Mouse (Mus musculus): ENCODE data around the gene Grik1. TPM values are rescaled to one million over a fixed set of nuclear protein-coding genes. Genes with fewer than 3 reads are reported as not detected.

The Grik1 gene
- polyA plus RNA-seq, 1 experiment, result not detected

- WGBS, result 79% methylated on average over 9 of the region's 9 CpGs
Measured at GRCm38 (mm10) chr16:87902049-87902448, 388.0 kb downstream of the Grik1 start.

GRCm38 (mm10) chr16:87901189-87901588, 388.9 kb downstream of the Grik1 start:
- H3K27ac ChIP-seq (ENCODE audit: insufficient read depth, low read depth, low read length), result no peak overlapping the region
- 100% methylated on average over 2 of the region's 2 CpGs for WGBS
- TF ChIP-seq POLR2A (IDR thresholded peaks at IDR 0.05; ENCODE audit: insufficient read depth, low read depth, low read length) (no peak), CTCF (IDR thresholded peaks at IDR 0.05; ENCODE audit: insufficient read depth, low read depth, low read length) (no peak)

More at GRCm38 (mm10) chr16:87902049-87902448, 388.0 kb downstream of the Grik1 start:
- no peak for TF ChIP-seq CTCF (IDR thresholded peaks at IDR 0.05; ENCODE audit: insufficient read depth, low read depth, low read length)
- TF ChIP-seq POLR2A (IDR thresholded peaks at IDR 0.05; ENCODE audit: insufficient read depth, low read depth, low read length), result no peak
- Histone ChIP-seq H3K4me3 (ENCODE audit: insufficient read depth, low read depth, low read length) (no peak overlapping the region), H3K4me1 (ENCODE audit: control insufficient read depth, insufficient read depth, low read length) (no peaks in the 10 kb centered on the region), H3K27ac (ENCODE audit: insufficient read depth, low read depth, low read length) (no peak overlapping the region)

GRCm38 (mm10) chr16:87875927-87876326, 414.1 kb downstream of the Grik1 start:
- 95% methylated on average over 2 of the region's 2 CpGs for WGBS
- H3K4me1 ChIP-seq (ENCODE audit: control insufficient read depth, insufficient read depth, low read length), result no peaks in the 10 kb centered on the region
- no peak overlapping the region for H3K27ac ChIP-seq (ENCODE audit: insufficient read depth, low read depth, low read length)
- TF ChIP-seq CTCF (IDR thresholded peaks at IDR 0.05; ENCODE audit: insufficient read depth, low read depth, low read length) (no peak), POLR2A (IDR thresholded peaks at IDR 0.05; ENCODE audit: insufficient read depth, low read depth, low read length) (no peak)
- no peak overlapping the region for H3K4me3 ChIP-seq (ENCODE audit: insufficient read depth, low read depth, low read length)

More at GRCm38 (mm10) chr16:87901189-87901588, 388.9 kb downstream of the Grik1 start:
- no peak overlapping the region for H3K4me3 ChIP-seq (ENCODE audit: insufficient read depth, low read depth, low read length)
- H3K4me1 ChIP-seq (ENCODE audit: control insufficient read depth, insufficient read depth, low read length), result no peaks in the 10 kb centered on the region

- TF ChIP-seq POLR2A (IDR thresholded peaks at IDR 0.05; ENCODE audit: insufficient read depth, low read depth, low read length), result no peak
- TF ChIP-seq CTCF (IDR thresholded peaks at IDR 0.05; ENCODE audit: insufficient read depth, low read depth, low read length), result no peak
- no peak overlapping the region for H3K27ac ChIP-seq (ENCODE audit: insufficient read depth, low read depth, low read length)
- 32% methylated on average over 6 of the region's 6 CpGs for WGBS
- H3K4me1 ChIP-seq (ENCODE audit: control insufficient read depth, insufficient read depth, low read length), result no peaks in the 10 kb centered on the region
- no peak overlapping the region for H3K4me3 ChIP-seq (ENCODE audit: insufficient read depth, low read depth, low read length)
Measured at GRCm38 (mm10) chr16:87864526-87864925, 425.5 kb downstream of the Grik1 start.

- 52% methylated on average over 1 of the region's 1 CpGs for WGBS
- Histone ChIP-seq H3K4me1 (ENCODE audit: control insufficient read depth, insufficient read depth, low read length) (no peaks in the 10 kb centered on the region), H3K4me3 (ENCODE audit: insufficient read depth, low read depth, low read length) (no peak overlapping the region), H3K27ac (ENCODE audit: insufficient read depth, low read depth, low read length) (no peak overlapping the region)
- TF ChIP-seq CTCF (IDR thresholded peaks at IDR 0.05; ENCODE audit: insufficient read depth, low read depth, low read length), result no peak
- no peak for TF ChIP-seq POLR2A (IDR thresholded peaks at IDR 0.05; ENCODE audit: insufficient read depth, low read depth, low read length)
Measured at GRCm38 (mm10) chr16:87861722-87862121, 428.3 kb downstream of the Grik1 start.

GRCm38 (mm10) chr16:87853451-87854085, 436.5 kb downstream of the Grik1 start:
- no peak for TF ChIP-seq POLR2A (IDR thresholded peaks at IDR 0.05; ENCODE audit: insufficient read depth, low read depth, low read length)
- no peak for TF ChIP-seq CTCF (IDR thresholded peaks at IDR 0.05; ENCODE audit: insufficient read depth, low read depth, low read length)
- no peaks in the 10 kb centered on the region for H3K4me1 ChIP-seq (ENCODE audit: control insufficient read depth, insufficient read depth, low read length)
- 92% methylated on average over 3 of the region's 3 CpGs for WGBS
- no peak overlapping the region for H3K4me3 ChIP-seq (ENCODE audit: insufficient read depth, low read depth, low read length)
- no peak overlapping the region for H3K27ac ChIP-seq (ENCODE audit: insufficient read depth, low read depth, low read length)

GRCm38 (mm10) chr16:87851550-87851949, 438.5 kb downstream of the Grik1 start:
- 64% methylated on average over 2 of the region's 2 CpGs for WGBS
- TF ChIP-seq POLR2A (IDR thresholded peaks at IDR 0.05; ENCODE audit: insufficient read depth, low read depth, low read length) (no peak), CTCF (IDR thresholded peaks at IDR 0.05; ENCODE audit: insufficient read depth, low read depth, low read length) (no peak)
- Histone ChIP-seq H3K27ac (ENCODE audit: insufficient read depth, low read depth, low read length) (no peak overlapping the region), H3K4me3 (ENCODE audit: insufficient read depth, low read depth, low read length) (no peak overlapping the region), H3K4me1 (ENCODE audit: control insufficient read depth, insufficient read depth, low read length) (no peaks in the 10 kb centered on the region)

- no peak for TF ChIP-seq CTCF (IDR thresholded peaks at IDR 0.05; ENCODE audit: insufficient read depth, low read depth, low read length)
- no peak for TF ChIP-seq POLR2A (IDR thresholded peaks at IDR 0.05; ENCODE audit: insufficient read depth, low read depth, low read length)
- Histone ChIP-seq H3K4me3 (ENCODE audit: insufficient read depth, low read depth, low read length) (no peak overlapping the region), H3K27ac (ENCODE audit: insufficient read depth, low read depth, low read length) (no peak overlapping the region), H3K4me1 (ENCODE audit: control insufficient read depth, insufficient read depth, low read length) (no peaks in the 10 kb centered on the region)
- WGBS, result 98% methylated on average over 3 of the region's 3 CpGs
Measured at GRCm38 (mm10) chr16:87848799-87849198, 441.3 kb downstream of the Grik1 start.

Other genes starting within 250 kb of the Grik1 start
- not detected in 2 replicates for gene Cldn17, start 216.7 kb upstream of the Grik1 start, polyA plus RNA-seq (2012; ENCODE audit: insufficient read depth, insufficient read length, low replicate concordance, missing spikeins)